Mouse (Mus musculus) myocyte (in vitro differentiated cells): Measurements from ENCODE around the gene Ctdsp1.

Source experiments
- MAX ChIP-seq: IDR thresholded peaks from one replicate; pipeline ENCODE4 v1.6.1; 2011; ENCODE audit warnings: low read depth, mild to moderate bottlenecking, control low read depth
- POLR2A ChIP-seq: IDR thresholded peaks from one replicate; pipeline ENCODE4 v1.6.1; 2011; ENCODE audit warnings: low read depth, mild to moderate bottlenecking, control low read depth, moderate library complexity; ENCODE audit not compliant: insufficient read length
- POLR2AphosphoS2 ChIP-seq: IDR thresholded peaks from one replicate; pipeline ENCODE4 v1.6.1; 2011; ENCODE audit warnings: low read depth, control low read depth; ENCODE audit not compliant: insufficient read length

DNA sequence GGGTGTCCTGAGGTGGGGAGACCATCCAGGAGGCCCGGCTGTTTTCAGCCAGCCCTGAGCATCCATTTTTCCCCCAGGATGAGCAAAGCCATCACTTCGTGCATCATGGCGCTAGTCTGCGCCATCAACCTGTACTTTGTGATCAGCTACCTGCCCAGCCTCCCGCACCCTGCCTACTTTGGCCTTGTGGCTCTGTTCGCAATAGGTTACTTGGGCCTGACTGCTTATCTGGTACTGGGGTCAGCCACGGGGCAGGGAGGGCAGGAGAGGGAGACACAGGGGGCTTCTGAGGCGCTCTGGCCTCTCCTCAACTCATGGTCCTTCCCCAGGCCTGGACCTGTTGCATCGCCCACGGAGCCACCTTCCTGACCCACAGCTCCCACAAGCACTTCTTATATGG is 6.2 kb upstream of the Ctdsp1 start:
- TF ChIP-seq POLR2A (no peak), POLR2AphosphoS2 (no peak), MAX (no peak)
